Mouse (Mus musculus) kidney, adult 2 months (tissue): ENCODE results near the gene Tktl1.

Experiments used
- CTCF ChIP-seq: fragments of 200-500 bp; conservative IDR thresholded peaks from 2 replicates; pipeline ENCODE4 v1.5.1; 2011; ENCODE audit warnings: low read depth, mild to moderate bottlenecking, control low read depth, low read length, moderate library complexity, mixed read lengths; ENCODE audit not compliant: insufficient read depth, insufficient read length
- POLR2A ChIP-seq: fragments of 200-500 bp; IDR thresholded peaks from one replicate; pipeline ENCODE4 v1.6.1; 2011; ENCODE audit warnings: low read depth, low read length, control low read depth

GRCm38 (mm10) chrX:74249615-74250014, 72.6 kb downstream of the Tktl1 start, which contains the start of gene Flna:
- peak; percentile 37 for TF ChIP-seq CTCF
- no peak for TF ChIP-seq POLR2A
